Mouse (Mus musculus) testis, adult 2 months (tissue): ENCODE measurements around the gene Mtf2. TPM values are rescaled to one million over a fixed set of nuclear protein-coding genes. Genes with fewer than 3 reads are reported as not detected.

ENCODE experiments used
- H3K27ac ChIP-seq: fragments of 200-500 bp; 2 replicates; pipeline ENCODE4 v1.5.1; 2012; ENCODE audit warnings: low read depth, low read length; ENCODE audit not compliant: control insufficient read depth, insufficient read depth
- H3K27me3 ChIP-seq: fragments of 200-500 bp; 2 replicates; pipeline ENCODE4 v1.6.1; 2012; ENCODE audit warnings: mild to moderate bottlenecking, low read length, moderate library complexity; ENCODE audit not compliant: control insufficient read depth, insufficient read depth
- H3K36me3 ChIP-seq: fragments of 200-500 bp; 2 replicates; pipeline ENCODE4 v1.6.1; 2012; ENCODE audit warnings: mild to moderate bottlenecking, low read length; ENCODE audit not compliant: control insufficient read depth, insufficient read depth
- H3K4me1 ChIP-seq: fragments of 200-500 bp; 2 replicates; pipeline ENCODE4 v1.6.1; 2012; ENCODE audit warnings: low read length; ENCODE audit not compliant: control insufficient read depth, insufficient read depth
- H3K4me3 ChIP-seq: fragments of 200-500 bp; 2 replicates; pipeline ENCODE4 v1.5.1; 2012; ENCODE audit warnings: low read depth, mild to moderate bottlenecking, low read length, moderate library complexity, mixed read lengths; ENCODE audit not compliant: control insufficient read depth
- CTCF ChIP-seq: fragments of 200-500 bp; IDR thresholded peaks from 2 replicates; pipeline ENCODE4 v1.5.1; 2012; ENCODE audit warnings: low read depth, mild to moderate bottlenecking, inconsistent platforms, low read length, moderate library complexity; ENCODE audit not compliant: control insufficient read depth, insufficient read depth, insufficient replicate concordance
- POLR2A ChIP-seq: fragments of 200-500 bp; IDR thresholded peaks from 2 replicates; pipeline ENCODE4 v1.6.1; 2012; ENCODE audit warnings: low read depth, mild to moderate bottlenecking, inconsistent platforms, low read length, moderate library complexity; ENCODE audit not compliant: control insufficient read depth
- polyA plus RNA-seq: library from polyadenylated mRNA; depleted of rRNA; stranded (reverse); fragments of >200 nt; gene quantifications from 2 replicates; pipeline ENCODE4 v1.2.3, GENCODE M21; 2012

The Mtf2 gene
- polyA plus RNA-seq, 1 experiment = 39.7 TPM

- Histone ChIP-seq H3K4me3 (no peak overlapping the region), H3K36me3 (no peaks in the 10 kb centered on the region), H3K27me3 (no peaks in the 10 kb centered on the region), H3K4me1 (no peaks in the 10 kb centered on the region), H3K27ac (no peak overlapping the region)
- TF ChIP-seq POLR2A = no peak
- no peak for TF ChIP-seq CTCF
Observed at GRCm38 (mm10) chr5:108052200-108052599, 13.3 kb upstream of the Mtf2 start.

- no peaks in the 10 kb centered on the region for H3K36me3 ChIP-seq
- no peaks in the 10 kb centered on the region for H3K4me1 ChIP-seq
- H3K27me3 ChIP-seq = no peaks in the 10 kb centered on the region
- TF ChIP-seq POLR2A (no peak), CTCF (no peak)
- H3K4me3 ChIP-seq = no peak overlapping the region
- no peak overlapping the region for H3K27ac ChIP-seq
Observed at GRCm38 (mm10) chr5:108053566-108053965, 11.9 kb upstream of the Mtf2 start.

- Histone ChIP-seq H3K27me3 (no peaks in the 10 kb centered on the region), H3K36me3 (no peaks in the 10 kb centered on the region), H3K27ac (no peak overlapping the region), H3K4me1 (no peaks in the 10 kb centered on the region), H3K4me3 (no peak overlapping the region)
- TF ChIP-seq CTCF (no peak), POLR2A (no peak)
Observed at GRCm38 (mm10) chr5:108060413-108060812, 5.1 kb upstream of the Mtf2 start.

- Histone ChIP-seq H3K36me3 (no peaks in the 10 kb centered on the region), H3K27me3 (no peaks in the 10 kb centered on the region), H3K4me3 (no peak overlapping the region), H3K27ac (no peak overlapping the region), H3K4me1 (no peaks in the 10 kb centered on the region)
- TF ChIP-seq CTCF (no peak), POLR2A (no peak)
Observed at GRCm38 (mm10) chr5:108072301-108072700, 6.8 kb downstream of the Mtf2 start.

GRCm38 (mm10) chr5:108076241-108076640, 10.8 kb downstream of the Mtf2 start:
- Histone ChIP-seq H3K4me1 (no peaks in the 10 kb centered on the region), H3K4me3 (no peak overlapping the region), H3K27ac (no peak overlapping the region), H3K36me3 (no peaks in the 10 kb centered on the region), H3K27me3 (no peaks in the 10 kb centered on the region)
- TF ChIP-seq CTCF = no peak
- TF ChIP-seq POLR2A = no peak

- H3K27ac ChIP-seq = no peak overlapping the region
- H3K27me3 ChIP-seq = no peaks in the 10 kb centered on the region
- H3K36me3 ChIP-seq = no peaks in the 10 kb centered on the region
- H3K4me1 ChIP-seq = no peaks in the 10 kb centered on the region
- TF ChIP-seq POLR2A (no peak), CTCF (no peak)
- H3K4me3 ChIP-seq = no peak overlapping the region
Observed at GRCm38 (mm10) chr5:108076833-108077540, 11.5 kb downstream of the Mtf2 start.

- H3K36me3 ChIP-seq = no peaks in the 10 kb centered on the region
- H3K27me3 ChIP-seq = no peaks in the 10 kb centered on the region
- TF ChIP-seq CTCF (no peak), POLR2A (no peak)
- no peak overlapping the region for H3K27ac ChIP-seq
- no peak overlapping the region for H3K4me3 ChIP-seq
- no peaks in the 10 kb centered on the region for H3K4me1 ChIP-seq
Observed at GRCm38 (mm10) chr5:108079603-108080002, 14.1 kb downstream of the Mtf2 start.
